Mouse (Mus musculus) kidney, adult 2 months (tissue): ENCODE measurements around the gene Nudt3. TPM values are rescaled to one million over a fixed set of nuclear protein-coding genes. Genes with fewer than 3 reads are reported as not detected.

ENCODE experiments used
- DNase-seq: peaks from one replicate; pipeline ENCODE4 v3.0.0; 2021
- H3K27ac ChIP-seq: fragments of 200-500 bp; 2 replicates; pipeline ENCODE4 v1.5.1; 2012; ENCODE audit warnings: low read depth, low read length, control low read depth, inconsistent platforms; ENCODE audit not compliant: insufficient read depth
- H3K27me3 ChIP-seq: fragments of 200-500 bp; replicated peaks from 2 replicates; pipeline ENCODE4 v1.6.1; 2012; ENCODE audit warnings: mild to moderate bottlenecking, moderate library complexity, low read length, inconsistent platforms; ENCODE audit not compliant: control insufficient read depth, insufficient read depth
- H3K36me3 ChIP-seq: fragments of 200-500 bp; 2 replicates; pipeline ENCODE4 v1.6.1; 2012; ENCODE audit warnings: mild to moderate bottlenecking, moderate library complexity, low read length, inconsistent platforms; ENCODE audit not compliant: control insufficient read depth, insufficient read depth
- H3K4me1 ChIP-seq: fragments of 200-500 bp; 2 replicates; pipeline ENCODE4 v1.6.1; 2011; ENCODE audit warnings: low read length; ENCODE audit not compliant: control insufficient read depth, insufficient read depth
- H3K4me3 ChIP-seq: fragments of 200-500 bp; 2 replicates; pipeline ENCODE4 v1.5.1; 2011; ENCODE audit warnings: mild to moderate bottlenecking, low read depth, low read length, control low read depth; ENCODE audit not compliant: insufficient read depth
- CTCF ChIP-seq: fragments of 200-500 bp; conservative IDR thresholded peaks from 2 replicates; pipeline ENCODE4 v1.5.1; 2011; ENCODE audit warnings: low read depth, mild to moderate bottlenecking, control low read depth, low read length, moderate library complexity, mixed read lengths; ENCODE audit not compliant: insufficient read depth, insufficient read length
- POLR2A ChIP-seq: fragments of 200-500 bp; IDR thresholded peaks from one replicate; pipeline ENCODE4 v1.6.1; 2011; ENCODE audit warnings: low read depth, low read length, control low read depth
- WGBS: fragments of 180-500 bp; shearing (Covaris S2); methylation state at CpG from one replicate; pipeline ENCODE4 v1.1.7; 2018; 5-methylcytosine and 5-hydroxymethylcytosine counted together
- polyA plus RNA-seq: library from polyadenylated mRNA; depleted of rRNA; stranded (reverse); fragments of >200 nt; gene quantifications from 2 replicates; pipeline ENCODE4 v1.2.3, GENCODE M21; 2012

The Nudt3 gene
- polyA plus RNA-seq, 1 experiment = 69.9 TPM

DNA sequence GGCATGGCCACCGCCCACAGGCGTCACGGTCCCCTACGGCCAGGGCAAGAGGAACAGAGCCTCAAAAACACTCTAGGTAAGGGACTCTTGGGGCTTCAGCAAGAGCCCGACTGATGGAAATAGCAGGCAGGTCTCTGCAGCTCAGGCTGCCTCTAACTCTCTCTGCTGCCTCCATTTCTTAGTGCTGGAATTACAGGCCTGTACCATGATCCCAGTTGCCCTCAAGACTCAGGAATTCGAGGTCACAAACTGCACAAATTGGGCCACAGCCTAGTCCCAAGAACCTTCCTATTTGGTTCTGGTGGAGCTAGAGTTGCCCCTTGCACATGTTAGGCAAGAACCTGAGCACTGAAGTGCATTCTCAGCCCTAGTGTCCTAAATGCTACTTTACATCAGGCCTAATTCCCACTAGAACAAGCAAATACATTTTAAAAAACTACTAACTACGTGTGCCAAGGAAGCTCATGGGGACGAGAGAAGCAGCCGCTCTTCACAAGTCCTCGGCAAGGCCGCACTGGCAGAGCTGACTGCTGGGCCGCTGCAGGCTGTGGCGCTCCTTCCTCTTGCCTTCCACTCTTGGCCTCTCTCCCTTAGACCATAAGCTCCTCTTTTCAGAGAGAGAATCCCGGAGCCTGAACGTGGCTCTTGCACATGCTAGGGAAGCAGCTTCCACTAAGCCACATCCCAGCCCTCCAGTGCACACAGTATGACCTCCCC is 27.5 kb downstream of the Nudt3 start:
- no peaks in the 10 kb centered on the region for H3K36me3 ChIP-seq
- DNase-seq = no peak
- no peaks in the 10 kb centered on the region for H3K27me3 ChIP-seq
- no peak overlapping the region for H3K27ac ChIP-seq
- H3K4me1 ChIP-seq = peaks cover 6% of the 10 kb centered on the region; the same call in 1 of the 2 replicates
- no peak for TF ChIP-seq POLR2A
- no peak for TF ChIP-seq CTCF
- no peak overlapping the region for H3K4me3 ChIP-seq
- WGBS = 65% methylated on average over 15 of the region's 15 CpGs

DNA sequence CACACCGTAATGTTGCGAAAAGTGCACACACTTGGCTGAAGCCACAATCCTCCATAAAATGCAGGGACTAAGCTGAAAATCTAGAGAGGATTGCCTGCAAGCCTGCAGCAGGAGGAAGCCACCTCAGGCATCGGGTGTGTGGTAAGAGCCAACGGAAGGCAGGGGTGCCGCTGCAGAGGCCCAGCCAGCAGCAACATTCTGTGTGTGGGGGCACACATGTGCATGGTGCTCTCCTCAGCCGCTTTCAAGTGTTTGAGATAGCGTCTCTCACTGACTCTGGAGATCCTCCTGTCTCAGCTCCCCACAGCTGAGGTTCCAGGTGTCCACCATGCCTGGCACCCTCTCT is 30.8 kb downstream of the Nudt3 start:
- no peaks in the 10 kb centered on the region for H3K36me3 ChIP-seq
- H3K4me3 ChIP-seq = no peak overlapping the region
- no peak for DNase-seq
- H3K27me3 ChIP-seq = no peaks in the 10 kb centered on the region
- TF ChIP-seq CTCF (no peak), POLR2A (no peak)
- H3K4me1 ChIP-seq = peaks cover 6% of the 10 kb centered on the region
- whole genome bisulfite sequencing = 98% methylated on average over 7 of the region's 7 CpGs
- H3K27ac ChIP-seq = no peak overlapping the region

DNA sequence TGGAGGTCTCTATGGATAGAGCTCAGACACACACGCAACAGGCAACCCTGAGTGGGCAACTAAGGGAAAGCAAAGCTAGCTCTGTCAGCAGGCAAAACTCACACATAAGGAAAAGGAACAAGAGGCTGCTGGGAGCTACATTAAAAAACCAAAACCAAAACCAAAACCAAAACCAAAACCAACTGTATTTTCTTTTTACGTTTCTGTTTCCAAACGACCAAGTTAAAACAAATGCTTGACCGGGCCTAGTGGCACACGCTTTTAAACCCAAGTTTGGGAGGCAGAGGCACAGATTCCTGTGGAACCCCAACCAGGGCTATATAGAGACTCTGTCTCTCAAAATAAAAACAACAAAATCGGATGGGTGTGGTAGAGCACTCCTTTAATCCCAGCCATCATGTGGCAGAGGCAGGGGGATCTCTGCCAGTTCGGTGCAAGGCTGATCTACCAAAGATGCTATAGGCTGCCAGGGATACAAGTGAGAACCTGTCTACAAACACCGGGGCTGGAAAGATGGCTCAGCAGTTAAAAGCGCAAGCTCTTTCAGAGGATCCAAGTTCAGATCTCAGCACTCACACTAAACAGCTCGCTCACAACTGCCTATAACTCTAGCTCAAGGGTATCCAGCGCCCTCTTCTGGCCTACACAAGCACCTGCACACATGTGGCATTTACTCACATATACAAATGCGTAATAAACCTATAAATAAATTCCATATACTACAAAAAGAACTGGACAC is 31.3 kb downstream of the Nudt3 start:
- no peak overlapping the region for H3K4me3 ChIP-seq
- TF ChIP-seq CTCF (peak; percentile 46), POLR2A (no peak)
- peaks cover 8% of the 10 kb centered on the region for H3K4me1 ChIP-seq
- no peak for DNase-seq
- no peaks in the 10 kb centered on the region for H3K36me3 ChIP-seq
- 76% methylated on average over 12 of the region's 12 CpGs for WGBS
- H3K27ac ChIP-seq = no peak overlapping the region
- H3K27me3 ChIP-seq = no peaks in the 10 kb centered on the region

DNA sequence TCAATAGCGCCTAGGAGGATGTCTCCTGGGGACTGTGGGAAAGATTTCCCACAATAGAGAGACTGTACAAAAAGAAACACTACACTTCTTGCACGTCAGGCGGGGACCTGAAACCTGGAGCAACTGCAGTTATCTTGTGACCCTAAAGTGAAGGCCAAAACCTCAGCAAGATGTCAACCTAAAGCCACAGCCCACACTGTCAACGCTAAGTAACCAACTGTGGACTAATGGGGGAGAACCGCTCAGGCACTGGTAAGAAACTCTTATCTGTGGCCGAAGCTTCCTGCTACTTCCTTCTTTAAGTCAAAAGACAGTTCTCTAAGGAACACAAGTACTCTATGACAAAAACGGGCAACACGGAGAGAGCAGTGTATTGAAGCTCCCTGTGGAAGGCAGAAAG is 35.1 kb downstream of the Nudt3 start:
- 65% methylated on average over 8 of the region's 8 CpGs for WGBS
- TF ChIP-seq POLR2A (no peak), CTCF (no peak)
- no peak for DNase-seq
- Histone ChIP-seq H3K4me3 (no peak overlapping the region), H3K27me3 (no peaks in the 10 kb centered on the region), H3K4me1 (peaks cover 13% of the 10 kb centered on the region), H3K27ac (no peak overlapping the region), H3K36me3 (no peaks in the 10 kb centered on the region)

DNA sequence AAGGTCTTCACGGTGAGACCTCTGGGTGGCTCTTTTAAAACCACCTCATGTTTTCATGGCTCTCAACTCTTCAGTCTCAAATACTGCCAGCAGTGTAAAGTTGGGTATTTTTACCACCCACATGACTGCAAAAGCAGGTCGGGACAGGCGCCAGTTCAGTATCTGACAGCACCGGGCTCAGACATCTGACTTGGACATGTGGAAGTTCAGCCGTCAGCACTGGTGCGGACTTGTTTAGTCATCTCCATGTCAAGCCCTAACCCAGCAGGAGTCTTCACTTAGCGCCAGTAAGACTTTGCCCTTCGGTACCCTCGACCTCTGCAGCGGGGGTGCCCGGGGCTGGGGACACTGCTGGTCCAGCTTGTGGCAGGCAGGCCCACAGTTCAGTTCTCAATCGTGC is 36.0 kb downstream of the Nudt3 start:
- Histone ChIP-seq H3K27ac (peak overlapping the region; percentile 15; the same call in 1 of the 2 replicates), H3K36me3 (no peaks in the 10 kb centered on the region), H3K4me3 (no peak overlapping the region), H3K27me3 (no peaks in the 10 kb centered on the region), H3K4me1 (peaks cover 13% of the 10 kb centered on the region)
- TF ChIP-seq POLR2A (no peak), CTCF (no peak)
- 49% methylated on average over 12 of the region's 12 CpGs for WGBS
- DNase-seq = peak; percentile 74

DNA sequence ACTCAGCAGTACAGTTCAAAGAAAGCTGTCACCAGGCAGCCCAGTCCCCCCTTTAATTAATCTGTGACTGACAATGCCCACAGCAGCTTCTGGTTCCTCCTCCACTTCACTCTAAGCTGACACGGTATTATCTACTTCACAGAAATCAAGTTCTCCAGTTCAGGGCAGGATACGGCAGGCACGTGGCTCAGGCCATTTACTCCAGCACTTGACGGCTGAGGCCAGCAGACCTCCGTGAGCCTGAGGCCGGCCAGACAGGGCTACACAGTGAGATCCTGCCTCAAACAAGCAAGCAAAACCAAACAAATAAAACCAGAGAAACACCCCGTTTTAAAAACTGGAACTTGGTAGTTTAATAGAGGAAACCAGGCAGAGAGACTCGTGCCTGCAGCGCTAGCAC is 36.6 kb downstream of the Nudt3 start:
- H3K27ac ChIP-seq = no peak overlapping the region
- WGBS = 60% methylated on average over 9 of the region's 9 CpGs
- DNase-seq = no peak
- peaks cover 13% of the 10 kb centered on the region for H3K4me1 ChIP-seq
- no peak overlapping the region for H3K4me3 ChIP-seq
- no peaks in the 10 kb centered on the region for H3K27me3 ChIP-seq
- no peak for TF ChIP-seq POLR2A
- no peak for TF ChIP-seq CTCF
- H3K36me3 ChIP-seq = no peaks in the 10 kb centered on the region

DNA sequence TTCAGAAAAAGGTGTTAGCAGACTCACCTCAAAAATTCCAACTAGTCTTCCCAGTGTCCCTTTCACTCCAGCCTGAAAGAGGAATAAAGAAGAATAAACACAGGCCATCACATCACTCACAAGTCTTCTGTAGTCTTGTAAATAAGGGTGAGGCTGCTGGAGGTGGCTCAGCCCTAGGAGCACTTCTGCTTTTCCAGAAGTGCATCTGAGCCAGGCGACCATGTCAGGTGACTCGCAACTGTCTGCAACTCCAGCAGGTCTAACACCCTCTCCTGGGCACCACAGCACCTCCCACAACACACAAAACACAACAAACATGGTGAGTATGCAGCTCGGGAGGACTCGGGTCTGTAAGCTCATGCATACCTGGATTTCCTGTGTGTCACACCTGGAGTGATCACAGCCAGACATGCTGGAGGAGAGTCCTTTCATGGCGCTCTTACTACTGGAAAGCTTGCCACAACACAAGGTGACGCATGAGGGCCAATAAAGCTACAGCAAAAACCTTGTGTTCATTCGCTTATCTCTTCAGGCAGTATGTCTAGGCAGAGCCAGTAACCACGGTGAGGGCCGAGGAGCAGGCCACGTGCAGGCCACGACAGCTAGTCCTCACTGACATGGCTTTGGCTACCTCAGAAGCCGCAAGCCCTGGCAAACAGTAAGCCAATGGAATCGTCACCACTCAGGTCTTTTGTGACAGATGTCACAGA is 40.0 kb downstream of the Nudt3 start:
- Histone ChIP-seq H3K27me3 (no peaks in the 10 kb centered on the region), H3K4me1 (peaks cover 13% of the 10 kb centered on the region), H3K27ac (no peak overlapping the region), H3K4me3 (no peak overlapping the region), H3K36me3 (no peaks in the 10 kb centered on the region; the same call in 1 of the 2 replicates)
- no peak for TF ChIP-seq POLR2A
- no peak for TF ChIP-seq CTCF
- 89% methylated on average over 13 of the region's 13 CpGs for WGBS
- no peak for DNase-seq
